Mouse (Mus musculus): ENCODE results near the gene Hsd17b13. TPM values are rescaled to one million over a fixed set of nuclear protein-coding genes. Genes with fewer than 3 reads are reported as not detected.

The Hsd17b13 gene
- polyA plus RNA-seq, 1 experiment from 2014 or later = not detected

DNA sequence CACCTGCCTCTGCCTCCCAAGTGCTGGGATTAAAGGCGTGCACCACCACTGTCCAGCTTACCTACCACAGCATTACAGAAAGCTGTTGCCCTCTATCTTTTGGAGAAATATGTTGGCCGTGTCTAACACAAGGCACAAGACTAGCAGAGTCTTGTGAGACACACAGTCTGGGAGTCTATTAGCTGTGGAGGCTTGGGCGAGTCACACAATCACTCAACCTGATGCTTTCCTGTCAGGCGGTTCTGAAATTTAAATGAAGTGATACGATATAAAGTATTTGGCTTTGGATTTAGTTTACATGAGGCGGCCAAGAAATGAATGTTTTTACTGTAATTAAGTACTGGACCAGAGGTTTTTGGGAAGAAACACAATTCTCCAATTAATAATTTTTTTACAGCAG is 71.0 kb downstream of the Hsd17b13 start:
- no peak for DNase-seq (ENCODE audit: low spot score)
- no peak for ATAC-seq (replicated peaks; ENCODE audit: low FRiP score)
- Histone ChIP-seq H3K4me2 (ENCODE audit: low read depth, low read length, severe bottlenecking) (no peak overlapping the region), H3K4me1 (replicated peaks; ENCODE audit: control insufficient read depth, insufficient read depth, low read length) (peaks cover 3% of the 10 kb centered on the region; the same call in 1 of the 2 replicates), H3K4me3 (ENCODE audit: low read depth, low read length) (no peak overlapping the region), H3K27me3 (ENCODE audit: control insufficient read depth, insufficient read depth, low read length) (0 out of 2 replicates have a peak, but pooled peaks cover 2% of the 10 kb centered on the region), H3K27ac (ENCODE audit: low read depth, low read length) (no peak overlapping the region), H3K36me3 (ENCODE audit: control insufficient read depth, insufficient read depth, low read length) (no peaks in the 10 kb centered on the region), H3K9ac (ENCODE audit: low read length) (no peak overlapping the region), H3K9me3 (ENCODE audit: control insufficient read depth, low read length) (no peaks in the 10 kb centered on the region)
- WGBS = 94% methylated on average over 6 of the region's 6 CpGs

Other genes starting within 250 kb of the Hsd17b13 start
- 12.3 and 13.1 TPM in 2 replicates for gene Klhl8, start 66.2 kb downstream of the Hsd17b13 start, polyA plus RNA-seq (2014; fragmentation: Nextera tagmentation; extraction: Ambion mirVana)
- gene Hsd17b11, start 44.5 kb upstream of the Hsd17b13 start, polyA plus RNA-seq (2014; fragmentation: Nextera tagmentation; extraction: Ambion mirVana) = 0.95 and 0.96 TPM in 2 replicates
- 61.3 and 65.2 TPM in 2 replicates for gene Nudt9, start 68.9 kb upstream of the Hsd17b13 start, polyA plus RNA-seq (2014; fragmentation: Nextera tagmentation; extraction: Ambion mirVana)
- gene Gm17660, start 100.2 kb upstream of the Hsd17b13 start, polyA plus RNA-seq (2014; fragmentation: Nextera tagmentation; extraction: Ambion mirVana) = not detected in 2 replicates
- 23.3 and 24.1 TPM in 2 replicates for gene Sparcl1, start 136.3 kb upstream of the Hsd17b13 start, polyA plus RNA-seq (2014; fragmentation: Nextera tagmentation; extraction: Ambion mirVana)
- not detected in 2 replicates for gene Dspp, start 193.3 kb upstream of the Hsd17b13 start, polyA plus RNA-seq (2014; fragmentation: Nextera tagmentation; extraction: Ambion mirVana)
- 0.72 and 0.77 TPM in 2 replicates for gene Dmp1, start 225.2 kb upstream of the Hsd17b13 start, polyA plus RNA-seq (2014; fragmentation: Nextera tagmentation; extraction: Ambion mirVana)